Mouse (Mus musculus): ENCODE measurements around the gene Tm7sf3. TPM values are rescaled to one million over a fixed set of nuclear protein-coding genes. Genes with fewer than 3 reads are reported as not detected.
A peak's percentile ranks its signal among the peaks of the same experiment; 100 is the strongest.

Gene Tm7sf3
- total RNA-seq, 2 experiments from 2014 or later = 26.8 to 30.9 TPM

DNA sequence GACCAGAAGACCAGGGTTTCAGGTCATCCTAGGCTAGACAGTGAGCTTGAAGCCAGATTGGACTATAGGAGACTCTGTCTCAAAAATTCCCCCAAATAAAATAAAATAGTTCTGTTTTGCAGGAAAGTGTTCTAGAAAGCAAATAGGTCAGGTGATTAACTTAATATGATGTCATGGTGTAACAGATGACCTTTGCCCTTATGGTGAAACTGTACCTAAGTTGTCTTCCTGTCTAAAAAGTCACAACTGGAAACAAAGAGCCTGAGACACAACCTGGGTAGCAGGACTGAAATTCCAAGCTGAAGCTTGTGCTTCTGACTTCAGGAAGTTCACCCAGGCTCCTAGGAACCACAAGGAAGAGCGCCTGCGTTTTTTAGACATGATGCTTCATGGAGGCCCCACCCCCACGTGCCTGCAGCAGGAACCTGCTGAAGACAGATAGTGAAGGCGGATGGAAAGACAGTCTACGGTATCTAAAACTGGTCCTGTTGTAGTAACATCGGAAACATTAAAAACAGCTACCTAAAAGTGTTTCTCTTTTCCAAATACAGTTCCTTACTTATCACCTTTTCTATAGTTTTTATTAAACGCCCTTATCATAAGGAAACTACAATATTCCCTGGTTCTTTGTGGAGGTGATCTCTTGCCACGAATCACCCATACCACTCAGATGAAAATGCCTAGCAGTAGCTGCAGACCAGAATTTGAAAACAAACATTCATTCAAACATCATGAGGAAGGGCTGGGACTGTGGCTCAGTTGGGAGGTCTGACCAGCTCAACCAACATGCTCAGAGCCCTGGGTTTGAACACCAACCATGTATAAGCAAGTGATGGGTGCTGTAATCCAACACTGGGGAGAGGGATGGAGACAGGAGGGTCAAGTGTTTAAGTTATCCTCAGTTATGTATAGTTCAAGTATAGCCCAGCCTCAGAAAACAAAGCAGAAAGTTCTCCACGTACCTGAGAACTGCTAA lies 12.6 kb downstream of the Tm7sf3 start:
- intact Hi-C loops (cut with DNase I) = no loop called here
- DNase-seq (ENCODE audit: low spot score in 2 of 2) = no peak

DNA sequence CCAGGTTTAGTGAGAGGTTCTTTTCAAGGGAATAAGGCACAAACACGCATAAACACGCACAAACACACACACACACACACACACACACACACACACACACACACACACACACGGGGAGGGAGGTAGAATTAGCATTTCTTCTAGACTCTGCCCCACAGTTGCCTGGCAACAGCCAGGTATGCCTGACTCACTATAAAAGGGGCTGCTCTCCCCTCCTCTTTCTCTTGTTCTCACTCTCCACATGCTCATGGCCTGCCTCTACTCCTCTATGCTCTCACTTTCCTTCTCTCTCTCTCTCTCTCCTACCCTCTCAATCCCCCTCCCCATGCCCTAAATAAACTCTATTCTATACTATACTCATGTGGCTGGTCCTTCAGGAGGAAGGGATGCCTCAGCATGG lies 14.5 kb downstream of the Tm7sf3 start:
- intact Hi-C loops (cut with DNase I) = no loop called here
- DNase-seq (ENCODE audit: low spot score in 2 of 2) = no peak

- DNase-seq (ENCODE audit: low spot score in 2 of 2) = no peak
- intact Hi-C loops (cut with DNase I) = no loop called here
Observed at GRCm38 (mm10) chr6:146616670-146617069, 26.0 kb downstream of the Tm7sf3 start.

- no peak for DNase-seq (ENCODE audit: low spot score in 2 of 2)
- intact Hi-C loops (cut with DNase I) = no loop called here
Observed at GRCm38 (mm10) chr6:146615891-146616290, 26.7 kb downstream of the Tm7sf3 start.

DNA sequence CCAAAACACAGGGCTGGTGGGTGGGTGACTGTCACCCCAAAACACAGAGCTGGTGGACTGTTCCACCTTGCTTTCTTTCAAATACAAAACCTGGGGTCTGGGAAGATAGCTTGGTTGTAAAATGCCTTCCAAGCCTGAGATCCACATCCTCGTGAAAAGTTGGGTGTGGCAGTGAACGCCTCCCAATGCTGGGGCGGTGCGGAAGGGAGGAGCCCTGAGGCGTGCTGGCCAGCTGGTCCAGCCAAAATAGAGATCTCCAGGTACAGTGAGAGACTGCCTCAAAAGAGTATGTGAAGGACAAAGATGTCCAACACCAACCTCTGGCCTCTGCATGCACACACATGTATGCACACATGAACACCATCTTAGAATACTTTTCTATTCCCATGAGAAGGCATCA lies 28.1 kb downstream of the Tm7sf3 start:
- intact Hi-C loops (cut with DNase I) = no loop called here
- no peak for DNase-seq (ENCODE audit: low spot score in 2 of 2)

GRCm38 (mm10) chr6:146613907-146614306 lies 28.7 kb downstream of the Tm7sf3 start:
- no peak for DNase-seq (ENCODE audit: low spot score in 2 of 2)
- intact Hi-C loops (cut with DNase I) = no loop called here

DNA sequence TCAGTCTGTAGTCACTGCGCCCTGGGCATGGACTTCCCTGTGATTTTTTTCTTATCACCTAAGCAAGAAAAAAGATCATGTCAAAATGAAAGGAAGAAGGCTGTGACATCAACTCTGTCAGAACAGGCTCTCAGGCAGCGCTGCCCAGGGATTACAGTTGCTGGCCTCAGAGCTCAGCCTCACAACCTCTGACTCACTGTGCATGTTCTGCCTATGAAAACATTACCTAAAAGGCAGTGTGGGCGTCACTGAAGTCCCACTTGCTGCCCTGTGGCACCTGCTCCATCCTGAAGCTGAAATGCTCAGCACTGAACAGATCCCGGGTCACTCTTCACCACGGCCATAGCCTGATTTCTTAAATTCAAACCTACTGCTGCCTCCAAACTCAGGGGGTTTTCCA lies 29.9 kb downstream of the Tm7sf3 start:
- intact Hi-C loops (cut with DNase I) = no loop called here
- no peak for DNase-seq (ENCODE audit: low spot score in 2 of 2)

DNA sequence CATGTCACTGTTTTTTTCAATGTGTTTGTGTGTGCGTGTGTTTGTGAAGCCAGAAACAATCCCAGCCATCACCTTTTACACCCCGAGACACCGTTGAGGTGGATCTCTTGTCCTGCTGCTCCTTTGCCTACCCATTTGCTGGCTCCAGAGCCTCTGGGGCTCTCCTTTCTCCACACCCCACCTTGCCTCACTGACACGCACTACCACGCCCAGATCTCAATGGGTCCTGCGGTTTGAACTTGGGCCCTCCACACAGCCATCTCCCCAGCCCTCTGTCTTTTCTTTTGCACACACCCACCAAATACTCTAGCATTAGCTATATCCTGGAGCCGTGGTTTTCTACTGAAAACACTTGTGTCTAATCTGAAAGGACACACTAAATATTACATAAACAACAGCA lies 30.7 kb downstream of the Tm7sf3 start:
- no peak for DNase-seq (ENCODE audit: low spot score in 2 of 2)
- intact Hi-C loops (cut with DNase I) = no loop called here

DNA sequence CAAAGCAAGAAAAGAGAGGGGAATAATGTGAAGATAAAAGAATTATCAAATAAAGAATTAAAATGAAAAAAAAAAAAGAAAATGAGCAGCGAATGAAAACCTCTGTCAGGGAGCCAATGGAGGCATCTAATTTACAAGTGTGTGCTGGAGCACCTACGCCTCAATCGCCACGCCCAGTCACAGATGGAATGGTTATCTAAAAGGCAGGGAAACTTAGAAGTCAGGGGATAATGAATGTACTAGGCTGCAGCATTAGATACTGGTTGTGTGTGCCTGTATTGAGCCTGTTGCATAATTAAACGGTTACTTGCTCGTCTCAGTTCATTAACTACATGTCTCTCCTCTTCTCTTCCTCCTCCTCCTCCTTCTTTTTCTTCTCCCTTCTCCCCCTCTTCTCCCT lies 31.2 kb downstream of the Tm7sf3 start:
- intact Hi-C loops (cut with DNase I) = no loop called here
- no peak for DNase-seq (ENCODE audit: low spot score in 2 of 2)

- intact Hi-C loops (cut with DNase I) = no loop called here
- no peak for DNase-seq (ENCODE audit: low spot score in 2 of 2)
Observed at GRCm38 (mm10) chr6:146603651-146604050, 39.0 kb downstream of the Tm7sf3 start.

DNA sequence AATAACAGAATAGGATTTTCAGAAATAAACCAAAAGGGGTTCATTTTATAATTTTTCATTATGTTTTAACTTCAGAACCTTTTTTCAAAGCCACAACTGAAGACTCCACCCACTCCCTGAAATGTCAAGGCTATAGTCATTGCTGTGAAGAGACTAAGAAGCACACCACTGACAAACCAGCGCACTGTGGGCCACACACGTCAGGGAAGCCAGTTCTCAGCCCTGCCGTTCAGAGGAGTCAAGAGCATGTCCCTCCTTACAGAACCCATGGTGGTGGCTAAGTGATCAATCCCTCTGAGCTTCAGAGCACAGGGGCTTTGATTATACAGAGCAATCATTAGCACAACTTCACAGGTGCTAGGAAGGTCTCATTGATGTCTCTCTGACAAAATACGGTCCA lies 40.0 kb downstream of the Tm7sf3 start:
- intact Hi-C loops (cut with DNase I) = no loop called here
- DNase-seq (ENCODE audit: low spot score in 2 of 2) = no peak

DNA sequence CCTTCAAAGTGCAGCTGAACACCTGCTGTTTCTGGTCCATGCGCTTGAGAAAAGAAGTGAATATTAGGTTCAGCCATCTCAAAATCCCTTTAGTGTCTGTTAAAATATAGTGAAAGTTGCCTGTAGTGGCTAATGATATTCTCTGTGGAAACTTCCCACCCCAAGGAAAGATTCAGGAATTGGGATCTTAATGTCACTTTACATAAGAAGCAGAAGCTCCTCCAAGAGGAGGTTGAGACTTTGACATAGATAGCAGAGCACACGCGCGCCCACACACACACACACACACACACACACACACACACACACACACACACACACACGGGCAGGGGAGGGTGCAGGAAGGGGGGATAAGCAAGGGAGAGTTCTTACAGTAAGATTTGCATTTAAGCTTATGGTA lies 57.5 kb downstream of the Tm7sf3 start:
- intact Hi-C loops (cut with DNase I) = no loop called here
- DNase-seq (ENCODE audit: low spot score in 2 of 2) = peak in 1 of 2 experiments; percentile 40

DNA sequence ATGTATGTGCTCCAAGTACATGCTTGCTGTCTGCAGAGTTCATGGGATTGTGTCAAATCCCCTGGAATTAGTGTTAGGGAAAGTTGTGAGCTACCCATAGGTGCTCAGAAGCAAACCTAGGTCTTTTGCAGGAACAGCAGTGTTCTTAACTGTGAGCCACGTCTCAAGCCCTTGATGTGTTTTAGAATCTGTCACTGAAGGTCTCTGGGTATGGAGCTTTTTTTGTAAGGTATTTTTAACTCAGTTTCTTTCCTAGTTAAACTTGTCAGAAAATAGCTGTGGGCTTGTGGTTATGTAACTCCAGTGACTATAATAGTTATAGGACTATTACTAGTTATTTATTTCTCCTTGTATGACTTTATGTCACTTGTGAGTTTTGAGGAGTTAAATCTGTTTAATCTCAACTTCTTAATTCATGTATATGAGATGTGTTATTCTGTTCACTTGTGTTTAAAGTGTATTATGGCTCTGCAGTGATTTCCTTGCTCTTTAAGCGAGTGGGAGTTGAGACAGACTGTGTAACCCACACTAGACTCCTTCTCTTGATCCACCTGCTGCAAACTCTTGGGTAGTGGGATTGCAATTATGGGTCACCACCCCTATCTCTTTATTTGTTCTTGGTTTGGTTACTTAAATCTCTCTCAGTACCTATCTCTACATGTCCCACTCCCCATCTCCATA lies 59.1 kb downstream of the Tm7sf3 start:
- intact Hi-C loops (cut with DNase I) = loop anchor here (2.0 to 5.0 kb wide), 2 partner anchors 144 to 301 kb away; no protein-coding TSS in a partner anchor
- DNase-seq (ENCODE audit: low spot score in 2 of 2) = peak in 1 of 2 experiments; percentile 56

GRCm38 (mm10) chr6:146580381-146580926 lies 62.2 kb downstream of the Tm7sf3 start:
- intact Hi-C loops (cut with DNase I) = loop anchor here (5.0 kb wide), 1 partner anchor 147 kb away; no protein-coding TSS in a partner anchor

DNA sequence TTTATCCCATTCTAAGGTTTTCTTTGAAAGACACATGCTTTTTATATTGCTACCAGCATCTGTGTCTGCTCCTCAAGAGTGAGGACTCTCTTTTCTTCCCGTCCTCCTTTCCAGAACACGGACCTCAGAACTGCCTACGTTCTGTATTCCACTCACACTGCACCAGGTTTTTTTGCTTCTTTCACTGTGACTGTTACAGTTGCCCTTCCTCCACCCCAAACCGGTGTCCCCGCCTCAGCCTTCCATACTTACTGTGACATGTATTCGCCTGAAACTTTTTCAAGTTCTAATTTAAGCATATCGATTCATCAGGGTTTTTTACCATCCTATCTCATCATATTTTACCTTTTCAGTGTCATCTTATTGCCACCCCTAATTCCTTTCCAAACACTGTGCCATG lies 64.0 kb downstream of the Tm7sf3 start:
- peak; percentile 41 to 75 for DNase-seq (ENCODE audit: low spot score in 2 of 2)
- intact Hi-C loops (cut with DNase I) = loop anchor here (5.0 to 10.0 kb wide), 3 partner anchors 76 to 714 kb away; partner anchors contain the start of genes Bhlhe41 and Itpr2

More at GRCm38 (mm10) chr6:146580381-146580926, 62.2 kb downstream of the Tm7sf3 start:
- peak; percentile 54 to 92 for DNase-seq (ENCODE audit: low spot score in 2 of 2)

DNA sequence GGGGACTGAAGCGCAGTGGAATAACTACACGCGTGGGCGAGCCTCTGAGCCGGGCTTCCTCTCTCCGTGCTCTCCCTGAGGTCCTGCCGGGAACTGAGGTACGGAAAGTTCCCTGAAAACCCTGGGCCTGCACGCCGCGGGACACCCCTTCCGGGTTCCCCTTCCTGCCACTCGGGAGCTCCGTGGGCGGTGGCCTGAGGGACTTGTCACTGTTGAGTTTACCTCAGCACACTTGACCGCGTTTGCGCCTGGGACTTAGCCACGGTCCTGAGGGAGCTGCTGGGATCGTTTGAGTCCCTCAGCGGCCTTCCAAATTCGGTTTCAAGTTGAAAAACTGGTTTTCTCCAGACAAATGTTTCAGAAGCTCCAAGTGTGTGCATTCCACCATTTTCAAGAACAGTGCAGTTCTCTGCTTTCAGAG lies 64.5 kb downstream of the Tm7sf3 start:
- no peak for DNase-seq (ENCODE audit: low spot score in 2 of 2)
- intact Hi-C loops (cut with DNase I) = loop anchor here (5.0 to 10.0 kb wide), 3 partner anchors 76 to 713 kb away; partner anchors contain the start of genes Bhlhe41 and Itpr2

DNA sequence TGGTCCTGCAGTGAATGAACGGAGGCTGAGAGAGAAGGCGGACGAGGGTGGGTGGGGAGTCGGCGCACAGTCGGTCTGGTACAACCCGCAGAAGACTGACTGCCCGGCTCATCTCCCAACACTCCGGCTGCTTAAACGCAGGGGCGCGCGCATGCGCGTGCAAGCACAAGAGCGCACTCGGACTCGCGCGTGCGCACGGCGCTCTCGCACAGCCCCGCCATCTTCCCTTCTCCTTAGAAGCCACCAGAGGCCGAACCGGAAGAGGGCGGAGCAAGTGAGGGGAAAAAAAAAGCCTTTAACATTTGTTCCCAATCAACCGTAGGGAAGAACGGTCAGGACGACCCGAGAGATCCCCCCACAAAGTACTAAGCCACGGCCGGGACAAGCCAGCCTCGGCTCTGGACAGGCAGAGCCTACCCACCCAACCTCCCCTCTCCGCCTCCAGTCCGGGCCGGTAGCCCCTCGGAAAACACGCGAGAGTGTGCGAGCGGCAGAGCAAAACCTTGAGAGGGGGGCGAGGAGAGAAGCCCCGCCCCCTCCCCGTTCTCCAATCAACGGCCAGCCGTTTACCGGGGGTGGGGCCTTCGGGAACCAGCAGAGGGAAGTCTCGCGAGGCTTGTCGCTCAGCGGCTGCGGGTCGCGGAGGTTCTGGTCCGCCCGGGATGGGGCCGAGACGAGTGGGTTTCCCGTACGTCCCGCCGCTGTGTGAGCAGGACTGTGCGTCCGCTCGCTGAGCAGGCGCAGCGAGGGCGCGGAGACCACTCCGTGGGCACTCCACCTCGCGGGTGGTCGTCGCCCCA lies 65.1 kb downstream of the Tm7sf3 start, which contains the start of gene Ints13:
Gene Ints13 (minus strand): TSS at position 526 of the 800 bp plus-strand sequence.
- intact Hi-C loops (cut with DNase I) = loop anchor here (5.0 to 10.0 kb wide), 3 partner anchors 75 to 713 kb away; partner anchors contain the start of genes Bhlhe41 and Itpr2
- peak; percentile 96 to 99 for DNase-seq (ENCODE audit: low spot score in 2 of 2)

- intact Hi-C loops (cut with DNase I) = loop anchor here (5.0 to 10.0 kb wide), 3 partner anchors 75 to 712 kb away; partner anchors contain the start of genes Bhlhe41 and Itpr2
- DNase-seq (ENCODE audit: low spot score in 2 of 2) = no peak
Observed at GRCm38 (mm10) chr6:146576903-146577302, 65.7 kb downstream of the Tm7sf3 start, which contains the start of gene Fgfr1op2. TSS of gene Fgfr1op2 (plus strand) at chr6:146577203.

DNA sequence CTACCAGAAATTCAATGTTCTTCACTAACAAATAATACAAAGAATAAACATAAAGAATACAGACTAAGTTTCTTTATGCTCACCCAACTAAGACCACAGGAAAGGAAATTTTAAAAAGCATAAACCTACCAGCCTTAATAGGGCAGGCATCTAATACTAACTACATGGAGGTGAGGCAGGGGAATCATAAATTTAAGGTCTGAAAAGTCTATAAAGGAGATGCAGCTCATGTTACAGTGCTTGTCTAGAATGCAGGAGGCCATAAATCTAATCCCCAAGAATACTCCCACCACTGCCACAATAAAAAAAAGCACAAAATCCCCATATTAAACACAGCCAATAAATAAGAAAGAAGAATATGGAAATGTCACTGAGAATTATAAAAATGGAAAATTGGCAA lies 70.6 kb downstream of the Tm7sf3 start:
- DNase-seq (ENCODE audit: low spot score in 2 of 2) = no peak
- intact Hi-C loops (cut with DNase I) = loop anchor here (10.0 kb wide), 2 partner anchors 157 to 707 kb away; partner anchors contain the start of gene Bhlhe41

Measured in left cerebral cortex, postnatal 25 days (tissue).